Mouse (Mus musculus): ENCODE data around the gene Mfsd4a. TPM values are rescaled to one million over a fixed set of nuclear protein-coding genes. Genes with fewer than 3 reads are reported as not detected.

The Mfsd4a gene
- polyA plus RNA-seq, 1 experiment from 2014 or later = 16.0 TPM

- H3K27me3 ChIP-seq = no peaks in the 10 kb centered on the region
- ATAC-seq (ENCODE audit: low FRiP score) = peak; percentile 93
- WGBS = under 1% methylated on average over 68 of the region's 72 CpGs
- peak overlapping the region; percentile 79 for H3K4me2 ChIP-seq
- peak overlapping the region; percentile 94 for H3K9ac ChIP-seq
- H3K36me3 ChIP-seq (replicated peaks) = no peaks in the 10 kb centered on the region
- no peaks in the 10 kb centered on the region for H3K9me3 ChIP-seq
- H3K4me3 ChIP-seq (replicated peaks) = peak overlapping the region; percentile 89
- H3K4me1 ChIP-seq = peaks cover 18% of the 10 kb centered on the region
- peak overlapping the region; percentile 97 for H3K27ac ChIP-seq
These were observed 59.7 kb downstream of the Mfsd4a start for GRCm38 (mm10) chr1:132007828-132008827.

DNA sequence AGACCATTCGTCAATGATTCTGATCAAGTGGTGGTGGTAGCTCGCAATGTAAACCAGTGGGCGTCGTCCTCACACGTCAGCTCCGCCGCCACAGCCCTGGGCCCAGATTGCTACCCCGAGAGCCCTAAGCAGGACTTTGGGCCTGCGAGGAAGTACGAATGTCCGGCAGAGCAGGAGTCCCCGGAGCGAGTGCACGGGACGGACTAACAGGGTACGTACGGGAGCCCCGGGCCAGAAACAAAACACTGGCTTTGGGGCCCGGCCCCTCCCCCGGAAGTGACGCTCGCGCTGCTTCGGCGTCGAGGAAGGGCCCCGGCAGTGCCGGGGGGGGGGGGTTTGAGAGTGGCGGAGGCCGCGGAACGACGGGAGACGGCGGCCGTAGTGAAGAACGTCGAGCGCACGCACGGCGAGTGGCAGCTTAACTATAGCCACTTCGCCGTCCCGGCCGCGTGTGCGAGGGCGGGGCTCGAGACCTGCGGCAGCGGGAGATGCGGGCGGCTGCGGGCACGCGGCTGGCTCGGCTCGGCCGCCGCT lies 60.5 kb downstream of the Mfsd4a start, which contains the start of gene Elk4:
TSS of gene Elk4 (plus strand) at position 326 of the 534 bp plus-strand sequence.
- H3K4me2 ChIP-seq = peak within 1 kb of the TSS; percentile 79
- peak within 1 kb of the TSS; percentile 89 for H3K4me3 ChIP-seq (replicated peaks)
- H3K4me1 ChIP-seq = peaks cover 18% of the 10 kb centered on the region
- H3K9me3 ChIP-seq = no peaks in the 10 kb centered on the region
- ATAC-seq (ENCODE audit: low FRiP score) = peak; percentile 94
- H3K27ac ChIP-seq = peak within 1 kb of the TSS; percentile 97
- H3K27me3 ChIP-seq = no peaks in the 10 kb centered on the region
- no peaks in the 10 kb centered on the region for H3K36me3 ChIP-seq (replicated peaks)
- WGBS = 0% methylated on average over 50 of the region's 61 CpGs
- peak within 1 kb of the TSS; percentile 94 for H3K9ac ChIP-seq

GRCm38 (mm10) chr1:132006721-132007120 lies 61.1 kb downstream of the Mfsd4a start:
- ATAC-seq (ENCODE audit: low FRiP score) = no peak
- 43% methylated on average over 5 of the region's 5 CpGs for WGBS
- Histone ChIP-seq H3K9me3 (no peaks in the 10 kb centered on the region), H3K4me3 (replicated peaks) (peak overlapping the region; percentile 89), H3K36me3 (replicated peaks) (no peaks in the 10 kb centered on the region), H3K4me1 (peaks cover 18% of the 10 kb centered on the region), H3K4me2 (peak overlapping the region; percentile 79), H3K27me3 (no peaks in the 10 kb centered on the region), H3K27ac (0 out of 2 replicates have a peak overlapping the region, but pooled peaks have one; percentile 10), H3K9ac (no peak overlapping the region)

- H3K4me1 ChIP-seq = peaks cover 18% of the 10 kb centered on the region
- no peak overlapping the region for H3K4me2 ChIP-seq
- H3K27ac ChIP-seq = no peak overlapping the region
- no peak for ATAC-seq (ENCODE audit: low FRiP score)
- no peak overlapping the region for H3K4me3 ChIP-seq (replicated peaks)
- no peaks in the 10 kb centered on the region for H3K36me3 ChIP-seq (replicated peaks)
- H3K27me3 ChIP-seq = no peaks in the 10 kb centered on the region
- H3K9me3 ChIP-seq = no peaks in the 10 kb centered on the region
- 86% methylated on average over 3 of the region's 3 CpGs for WGBS
- H3K9ac ChIP-seq = no peak overlapping the region
These were observed 61.8 kb downstream of the Mfsd4a start for GRCm38 (mm10) chr1:132006046-132006445.

- WGBS = 88% methylated on average over 1 of the region's 1 CpGs
- H3K9ac ChIP-seq = no peak overlapping the region
- no peak overlapping the region for H3K27ac ChIP-seq
These were observed 62.4 kb downstream of the Mfsd4a start for GRCm38 (mm10) chr1:132005466-132005865.

DNA sequence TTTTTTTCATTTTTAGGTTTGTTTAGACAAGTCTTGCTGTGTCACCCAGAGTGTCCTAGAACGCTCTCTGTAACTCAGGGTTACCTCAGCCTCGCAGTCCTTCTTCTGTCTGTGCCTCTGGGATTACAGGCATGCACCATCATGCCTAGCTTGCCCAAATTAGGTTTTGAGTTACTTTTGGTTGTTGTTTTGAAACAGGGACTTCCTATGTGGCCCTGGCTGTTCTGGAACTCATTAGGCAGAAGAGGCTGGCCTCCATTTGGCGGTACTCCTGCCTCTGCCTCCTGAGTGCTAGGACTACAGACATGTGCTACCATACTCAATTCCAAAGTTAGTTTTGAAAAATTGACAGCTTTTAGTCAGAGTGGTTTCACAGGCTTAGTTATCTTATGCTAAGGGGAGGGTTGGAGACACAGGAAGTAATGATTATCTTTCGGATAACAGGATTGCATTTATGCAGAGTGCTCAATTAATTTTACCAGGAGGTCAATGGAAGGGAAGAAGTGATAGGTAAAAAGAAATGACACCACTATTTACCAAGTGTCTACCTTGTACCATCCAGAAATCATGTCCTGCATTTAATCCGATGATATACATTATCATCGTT lies 63.2 kb downstream of the Mfsd4a start:
- H3K9ac ChIP-seq = no peak overlapping the region
- 89% methylated on average over 6 of the region's 6 CpGs for WGBS
- H3K4me3 ChIP-seq (replicated peaks) = no peak overlapping the region
- H3K9me3 ChIP-seq = no peaks in the 10 kb centered on the region
- no peaks in the 10 kb centered on the region for H3K36me3 ChIP-seq (replicated peaks)
- ATAC-seq (ENCODE audit: low FRiP score) = no peak
- no peaks in the 10 kb centered on the region for H3K27me3 ChIP-seq
- H3K27ac ChIP-seq = no peak overlapping the region
- no peak overlapping the region for H3K4me2 ChIP-seq
- H3K4me1 ChIP-seq = peaks cover 18% of the 10 kb centered on the region

More at GRCm38 (mm10) chr1:132005466-132005865, 62.4 kb downstream of the Mfsd4a start:
- Histone ChIP-seq H3K4me2 (no peak overlapping the region), H3K36me3 (replicated peaks) (no peaks in the 10 kb centered on the region), H3K4me3 (replicated peaks) (no peak overlapping the region), H3K4me1 (peaks cover 18% of the 10 kb centered on the region), H3K9me3 (no peaks in the 10 kb centered on the region), H3K27me3 (no peaks in the 10 kb centered on the region)
- ATAC-seq (ENCODE audit: low FRiP score) = no peak

DNA sequence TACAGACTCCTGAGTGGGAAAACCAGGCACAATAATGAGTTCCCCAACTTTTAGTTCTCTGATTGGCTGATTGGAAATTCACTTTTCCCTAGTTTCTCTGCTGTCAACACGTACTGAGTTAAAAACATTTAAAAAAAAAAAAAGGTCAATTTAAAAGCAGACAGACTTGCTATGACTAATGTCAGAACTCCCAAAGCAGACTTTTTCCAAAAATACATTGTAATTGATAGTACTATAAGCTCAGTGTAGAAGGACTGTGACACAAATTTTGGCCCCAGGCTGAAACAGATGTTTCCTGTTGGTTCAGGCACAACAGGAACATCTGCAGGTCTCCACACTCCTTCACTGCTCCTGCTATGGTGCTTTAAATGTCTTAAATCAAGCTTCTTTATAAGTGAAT lies 64.0 kb downstream of the Mfsd4a start:
- WGBS = 81% methylated on average over 1 of the region's 1 CpGs
- no peaks in the 10 kb centered on the region for H3K36me3 ChIP-seq (replicated peaks)
- no peak for ATAC-seq (ENCODE audit: low FRiP score)
- H3K9me3 ChIP-seq = no peaks in the 10 kb centered on the region
- H3K27ac ChIP-seq = no peak overlapping the region
- H3K4me1 ChIP-seq = peaks cover 11% of the 10 kb centered on the region
- H3K27me3 ChIP-seq = no peaks in the 10 kb centered on the region
- H3K4me2 ChIP-seq = no peak overlapping the region
- H3K9ac ChIP-seq = no peak overlapping the region
- no peak overlapping the region for H3K4me3 ChIP-seq (replicated peaks)

GRCm38 (mm10) chr1:132003111-132003510 lies 64.8 kb downstream of the Mfsd4a start:
- no peak for ATAC-seq (ENCODE audit: low FRiP score)
- 65% methylated on average over 2 of the region's 2 CpGs for WGBS
- Histone ChIP-seq H3K9me3 (no peaks in the 10 kb centered on the region), H3K4me1 (peaks cover 6% of the 10 kb centered on the region), H3K27ac (no peak overlapping the region), H3K36me3 (replicated peaks) (no peaks in the 10 kb centered on the region), H3K4me3 (replicated peaks) (no peak overlapping the region), H3K9ac (no peak overlapping the region), H3K27me3 (no peaks in the 10 kb centered on the region), H3K4me2 (no peak overlapping the region)

DNA sequence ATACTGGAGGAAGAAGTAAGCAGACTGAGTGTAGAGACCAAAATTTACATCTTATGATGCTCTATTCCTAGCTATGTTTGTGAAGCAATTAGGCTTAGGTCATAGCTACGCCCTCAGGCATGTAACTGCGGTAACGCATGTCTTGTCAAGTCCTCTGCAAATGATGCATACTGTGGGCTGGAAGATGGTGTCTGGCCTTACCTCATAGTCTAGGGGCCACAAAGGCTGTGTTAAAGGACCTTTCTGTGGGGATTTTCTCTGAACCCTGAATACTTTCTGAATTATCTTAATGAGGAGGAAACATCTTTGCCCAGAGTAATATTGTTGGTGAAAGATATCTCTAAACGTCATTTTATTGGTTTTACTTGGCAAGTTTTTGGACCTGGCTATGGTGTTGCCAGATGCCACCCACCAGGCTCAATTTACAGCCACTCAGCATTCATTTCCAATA lies 66.0 kb downstream of the Mfsd4a start:
- 84% methylated on average over 4 of the region's 4 CpGs for WGBS
- no peaks in the 10 kb centered on the region for H3K36me3 ChIP-seq (replicated peaks)
- no peak overlapping the region for H3K27ac ChIP-seq
- no peak overlapping the region for H3K9ac ChIP-seq
- peaks cover 5% of the 10 kb centered on the region for H3K4me1 ChIP-seq
- no peak for ATAC-seq (ENCODE audit: low FRiP score)
- H3K27me3 ChIP-seq = no peaks in the 10 kb centered on the region
- no peaks in the 10 kb centered on the region for H3K9me3 ChIP-seq
- H3K4me3 ChIP-seq (replicated peaks) = no peak overlapping the region
- no peak overlapping the region for H3K4me2 ChIP-seq

DNA sequence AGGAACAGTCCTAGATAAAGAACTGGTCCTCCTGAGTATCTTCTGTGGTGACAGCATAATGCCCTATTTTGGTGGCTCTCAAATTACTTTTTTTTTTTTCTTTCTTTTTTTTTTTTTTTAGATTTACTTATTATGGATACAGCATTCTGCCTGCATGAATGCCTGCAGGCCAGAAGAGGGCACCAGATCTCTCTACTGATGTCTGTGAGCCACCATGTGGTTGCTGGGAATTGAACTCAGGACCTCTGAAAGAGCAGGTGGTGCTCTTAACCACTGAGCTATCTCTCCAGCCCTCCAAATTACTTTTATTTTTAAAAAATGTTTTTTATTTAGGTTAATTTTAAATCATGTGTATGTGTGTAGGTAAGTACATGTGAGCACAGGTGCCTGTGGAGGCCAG lies 67.4 kb downstream of the Mfsd4a start:
- H3K27ac ChIP-seq = no peak overlapping the region

DNA sequence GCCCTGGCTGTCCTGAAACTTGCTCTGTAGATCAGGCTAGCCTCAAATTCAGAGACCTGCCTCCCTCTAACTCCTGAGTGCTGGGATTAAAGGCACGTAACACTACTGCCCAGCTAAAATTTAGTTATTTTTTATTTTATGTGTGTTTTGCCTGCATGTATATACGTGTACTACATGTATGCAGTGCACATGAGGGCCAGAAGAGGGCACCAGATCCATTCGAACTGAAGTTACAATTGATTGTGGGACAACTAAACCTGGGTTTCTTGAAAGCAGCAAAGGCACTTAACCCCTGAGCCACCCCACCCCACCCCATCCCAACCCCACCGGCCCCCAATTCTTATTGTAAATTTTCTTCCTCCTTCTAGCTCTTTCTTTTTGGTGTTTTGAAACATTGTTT lies 72.8 kb downstream of the Mfsd4a start:
- Histone ChIP-seq H3K9me3 (no peaks in the 10 kb centered on the region), H3K27ac (no peak overlapping the region), H3K4me1 (no peaks in the 10 kb centered on the region), H3K27me3 (no peaks in the 10 kb centered on the region), H3K36me3 (replicated peaks) (no peaks in the 10 kb centered on the region), H3K4me2 (no peak overlapping the region), H3K9ac (no peak overlapping the region), H3K4me3 (replicated peaks) (no peak overlapping the region)
- WGBS = 33% methylated on average over 4 of the region's 4 CpGs
- no peak for ATAC-seq (ENCODE audit: low FRiP score)

More for the DNA sequence above, 67.4 kb downstream of the Mfsd4a start:
- H3K4me1 ChIP-seq = no peaks in the 10 kb centered on the region
- H3K27me3 ChIP-seq = no peaks in the 10 kb centered on the region
- no peaks in the 10 kb centered on the region for H3K36me3 ChIP-seq (replicated peaks)
- no peak overlapping the region for H3K4me2 ChIP-seq
- ATAC-seq (ENCODE audit: low FRiP score) = no peak
- H3K4me3 ChIP-seq (replicated peaks) = no peak overlapping the region
- H3K9ac ChIP-seq = no peak overlapping the region
- no peaks in the 10 kb centered on the region for H3K9me3 ChIP-seq
